Mouse (Mus musculus): ENCODE data around the gene Ankrd11.

GRCm38 (mm10) chr8:122834416-122834815 lies 207.7 kb downstream of the Ankrd11 start:
- TF ChIP-seq CTCF (IDR thresholded peaks at IDR 0.05; ENCODE audit: low read depth) (no peak), EP300 (IDR thresholded peaks at IDR 0.05; ENCODE audit: low read depth) (no peak)

Measured in heart, postnatal 0 days (tissue).